Comparison of ENCODE assay signal across 16 mouse cellular contexts in genomic region chr8:121371911-121372638, GRCm38 (mm10).
DNase-seq lines count a peak whose midpoint lies in the region; ATAC-seq and TF ChIP-seq lines count a peak whose summit lies in the region.
"Had no signal": no experiment of that assay in that cellular context is flagged by ENCODE, and none has a peak within 500 bp of the region (broad histone marks: within the 10 kb centered on the region; RNA-seq: fewer than 3 reads in every experiment).

No protein-coding gene starts in this region.

- H3K27me3 ChIP-seq in kidney, embryonic 15.5 days, result peaks cover 18% of the 10 kb centered on the region

- no peak for DNase-seq in kidney, adult 11 months
- DNase-seq in frontal cortex, postnatal 36 days (ENCODE audit: low spot score in 2 of 2), result peak; percentile 65 to 76
- peak; percentile 71 to 72 for DNase-seq in left cerebral cortex, adult 2 months (ENCODE audit: extremely low spot score in 1 of 2, low spot score in 2 of 2)
- peak; percentile 79 to 86 for DNase-seq in right cerebral cortex, postnatal 10 days (ENCODE audit: low spot score in 2 of 2)
- no peak for DNase-seq in neural tube, embryonic 10.5 days (ENCODE audit: extremely low spot score, low spot score)
- DNase-seq: adrenal gland, adult 8-10 months; embryo, embryonic 11 days; lung, postnatal 10 days had no signal

- H3K4me2 ChIP-seq in kidney, embryonic 15.5 days, result no peak overlapping the region
- H3K4me2 ChIP-seq: liver, embryonic 11.5 days; midbrain, embryonic 13.5 days; stomach, embryonic 15.5 days had no signal

- peaks cover 87% of the 10 kb centered on the region for H3K4me1 ChIP-seq in kidney, embryonic 15.5 days

- no peak overlapping the region for H3K9ac ChIP-seq in kidney, embryonic 15.5 days
- H3K9ac ChIP-seq: midbrain, embryonic 13.5 days; stomach, embryonic 15.5 days had no signal

- no peak for ATAC-seq in kidney, embryonic 15.5 days (replicated peaks; ENCODE audit: low FRiP score)
- ATAC-seq in activated CD4-positive, CD25-positive, alpha-beta regulatory T cell, adult 4 months, result no peak
- no peak for ATAC-seq in megakaryocyte progenitor cell, adult 5-6 weeks (replicated peaks; ENCODE audit: poor library complexity)
- ATAC-seq: CD4-positive, CD25-positive, alpha-beta regulatory T cell, adult 4 months; intestine, postnatal 0 days; midbrain, embryonic 13.5 days had no signal

- 78% methylated on average over 25 of the region's 25 CpGs for WGBS in kidney, embryonic 15.5 days

- H3K9me3 ChIP-seq in kidney, embryonic 15.5 days (replicated peaks), result no peaks in the 10 kb centered on the region
- H3K9me3 ChIP-seq: midbrain, embryonic 13.5 days; stomach, embryonic 15.5 days had no signal

- no peaks in the 10 kb centered on the region for H3K36me3 ChIP-seq in kidney, embryonic 15.5 days
- H3K36me3 ChIP-seq: midbrain, embryonic 13.5 days; stomach, embryonic 15.5 days had no signal

- no peak overlapping the region for H3K4me3 ChIP-seq in kidney, embryonic 15.5 days (replicated peaks)
- H3K4me3 ChIP-seq in left cerebral cortex, adult 2 months, result no peak overlapping the region
- H3K4me3 ChIP-seq: midbrain, embryonic 13.5 days; stomach, embryonic 15.5 days had no signal

- intact Hi-C loops in left cerebral cortex, adult 2 months (cut with DNase I), result no loop called here

- H3K27ac ChIP-seq in kidney, embryonic 15.5 days, result peak overlapping the region; percentile 64
- H3K27ac ChIP-seq in left cerebral cortex, adult 2 months, result no peak overlapping the region
- H3K27ac ChIP-seq: midbrain, embryonic 13.5 days; stomach, embryonic 15.5 days had no signal

- TF ChIP-seq CTCF in left cerebral cortex, adult 2 months (IDR thresholded peaks at IDR 0.05), result no peak

Comparison
In these comparisons a context has a peak if more than half of its experiments do, and no peak if none do; other contexts are left out.
1. DNase-seq: peak in frontal cortex, postnatal 36 days (2 of 2), left cerebral cortex, adult 2 months (2 of 2) and right cerebral cortex, postnatal 10 days (2 of 2); none in kidney, adult 11 months (single experiment) and neural tube, embryonic 10.5 days (single experiment).